Mouse (Mus musculus): Measurements from ENCODE around the gene Ccdc90b.

The Ccdc90b gene

DNA sequence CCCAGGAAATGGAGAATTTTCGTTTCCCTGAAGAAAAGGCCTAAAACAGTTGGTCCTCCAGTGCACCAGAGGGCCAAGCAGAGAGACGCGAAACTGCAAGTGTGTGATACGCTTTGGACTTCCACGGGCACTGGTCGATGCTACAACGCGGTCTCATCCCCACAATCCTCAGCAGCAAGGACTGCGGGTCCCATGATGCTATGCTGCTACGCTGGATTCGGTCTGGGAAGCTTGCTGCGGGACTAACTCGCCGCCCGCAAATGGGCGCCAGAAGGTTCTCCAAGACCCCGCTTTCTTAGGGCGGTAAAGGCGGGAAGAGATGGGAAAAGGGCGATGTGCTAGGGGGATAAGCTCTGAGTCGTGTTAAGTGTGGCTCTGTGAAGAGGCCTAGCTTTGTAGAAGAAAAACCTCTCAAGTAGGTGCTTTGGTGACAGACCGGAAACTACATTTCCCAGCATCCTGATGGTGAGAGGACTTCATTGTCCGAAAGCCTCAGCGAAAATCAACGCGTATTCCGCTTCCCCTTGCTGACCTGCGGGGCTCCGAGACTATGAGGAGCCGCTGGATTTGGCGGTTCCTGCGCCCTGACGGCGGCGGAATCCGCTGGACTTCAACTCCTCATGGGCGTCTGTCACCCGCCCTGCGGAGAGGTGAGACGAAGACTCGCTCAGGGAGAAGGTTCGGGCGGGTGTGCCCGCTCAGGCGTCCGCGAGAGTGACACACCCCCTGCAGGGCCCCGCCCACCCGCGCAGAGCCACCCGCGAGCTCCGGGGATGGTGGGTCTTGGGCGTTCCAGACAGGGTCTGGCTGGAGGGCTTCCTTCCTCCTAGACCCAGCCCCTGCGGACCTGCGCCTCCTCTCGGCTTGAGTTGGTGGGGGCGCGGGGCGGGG lies at the start of gene Ccdc90b:
Gene Ccdc90b (plus strand): TSS at position 164 of the 891 bp plus-strand sequence.
- in situ Hi-C loops (cut with MseI, MboI) = no loop called here

DNA sequence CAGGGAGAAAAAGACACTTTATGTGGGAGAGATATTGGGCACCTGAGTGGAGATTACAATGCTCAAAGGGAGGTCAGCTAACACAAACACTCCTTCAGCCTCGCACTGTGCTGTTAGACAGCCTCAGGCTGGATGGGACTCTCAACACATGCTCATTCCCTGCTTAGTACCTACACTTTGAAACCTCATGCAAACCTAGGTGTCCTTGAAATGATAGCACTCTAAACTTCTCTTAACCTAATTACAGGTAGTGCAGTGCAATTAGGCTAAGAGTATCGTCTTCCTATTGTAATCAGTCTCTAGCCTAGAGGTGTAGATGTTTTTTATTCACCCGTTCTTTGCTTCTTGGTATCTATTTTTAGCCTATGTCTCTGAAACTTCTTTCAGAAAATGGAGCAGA lies 40.6 kb upstream of the Ccdc90b start:
- in situ Hi-C loops (cut with MseI, MboI) = no loop called here

DNA sequence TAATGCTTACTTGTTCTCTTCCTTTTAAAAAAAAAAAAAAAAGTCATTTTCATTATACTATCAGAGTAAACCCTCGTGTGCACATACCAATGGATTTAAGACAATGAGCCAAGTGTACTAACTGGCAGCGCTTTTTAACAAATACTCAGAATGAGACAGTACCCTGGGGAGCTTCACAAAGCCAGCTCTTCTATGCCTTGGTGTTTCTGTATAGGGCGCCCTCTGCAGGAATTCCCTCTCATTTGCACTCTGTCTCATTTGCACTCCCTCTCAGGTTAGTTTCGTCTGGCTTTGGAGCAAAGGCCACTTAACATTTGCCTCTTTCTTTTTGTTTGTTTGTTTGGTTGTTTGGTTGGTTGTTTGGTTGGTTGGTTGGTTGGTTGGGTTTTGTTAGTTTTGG lies 40.1 kb upstream of the Ccdc90b start:
- in situ Hi-C loops (cut with MseI, MboI) = no loop called here

- in situ Hi-C loops (cut with MseI, MboI) = no loop called here
Observed at GRCm38 (mm10) chr7:92529245-92529644, 31.7 kb upstream of the Ccdc90b start.

GRCm38 (mm10) chr7:92532351-92533036 lies 28.5 kb upstream of the Ccdc90b start:
- in situ Hi-C loops (cut with MseI, MboI) = no loop called here

DNA sequence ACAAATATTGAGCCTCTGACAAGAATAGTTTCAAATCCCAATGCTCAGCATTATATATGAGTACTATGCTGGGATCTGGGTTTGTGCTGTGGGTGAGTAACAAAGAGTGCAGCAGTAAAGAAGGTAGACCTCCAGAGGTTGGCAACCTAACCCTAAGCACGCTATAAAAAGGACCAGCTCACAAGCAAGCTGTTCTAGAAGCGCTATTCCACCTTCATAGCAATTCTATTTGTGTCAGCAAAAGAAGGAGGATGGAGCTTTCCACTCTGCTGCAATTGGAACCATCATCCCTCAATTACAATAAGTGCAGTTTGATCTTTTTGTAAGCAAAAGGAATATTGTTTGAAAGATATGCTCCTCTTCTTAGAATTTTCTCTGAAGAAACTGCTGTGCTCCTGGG lies 14.2 kb upstream of the Ccdc90b start:
- in situ Hi-C loops (cut with MseI, MboI) = loop anchor here in 1 of 2 experiments (10.0 kb wide), 1 partner anchor 442 kb away; no protein-coding TSS in a partner anchor

GRCm38 (mm10) chr7:92550248-92550989 lies 10.5 kb upstream of the Ccdc90b start:
- in situ Hi-C loops (cut with MseI, MboI) = loop anchor here in 1 of 2 experiments (10.0 kb wide), 1 partner anchor 446 kb away; no protein-coding TSS in a partner anchor

DNA sequence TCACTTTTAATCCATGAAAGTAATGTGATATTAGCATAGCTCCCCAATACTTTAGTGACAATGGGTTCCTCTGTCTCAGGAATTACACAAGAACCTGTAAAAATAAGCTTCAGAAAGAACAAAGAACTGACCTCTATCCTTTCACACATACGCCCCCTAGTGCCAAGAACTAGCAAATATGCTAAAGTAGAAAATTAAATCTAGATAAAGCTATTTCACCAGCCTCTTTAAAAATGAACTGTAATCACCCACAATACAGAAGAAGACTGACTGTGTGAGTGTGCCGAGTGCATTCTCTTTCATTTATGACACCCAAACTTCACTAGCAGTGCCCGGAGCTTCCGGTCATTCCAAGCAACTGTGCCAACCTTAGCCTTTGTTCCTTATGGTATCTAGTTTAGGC lies 10.0 kb upstream of the Ccdc90b start:
- in situ Hi-C loops (cut with MseI, MboI) = loop anchor here in 1 of 2 experiments (10.0 kb wide), 1 partner anchor 446 kb away; no protein-coding TSS in a partner anchor

GRCm38 (mm10) chr7:92558744-92559143 lies 2.2 kb upstream of the Ccdc90b start:
- in situ Hi-C loops (cut with MseI, MboI) = loop anchor here in 1 of 2 experiments (10.0 kb wide), 1 partner anchor 454 kb away; no protein-coding TSS in a partner anchor

GRCm38 (mm10) chr7:92566775-92567174 lies 5.8 kb downstream of the Ccdc90b start:
- in situ Hi-C loops (cut with MseI, MboI) = no loop called here

- in situ Hi-C loops (cut with MseI, MboI) = no loop called here
Observed at GRCm38 (mm10) chr7:92580491-92581207, 19.7 kb downstream of the Ccdc90b start.

- in situ Hi-C loops (cut with MseI, MboI) = no loop called here
Observed at GRCm38 (mm10) chr7:92583567-92583966, 22.6 kb downstream of the Ccdc90b start.

DNA sequence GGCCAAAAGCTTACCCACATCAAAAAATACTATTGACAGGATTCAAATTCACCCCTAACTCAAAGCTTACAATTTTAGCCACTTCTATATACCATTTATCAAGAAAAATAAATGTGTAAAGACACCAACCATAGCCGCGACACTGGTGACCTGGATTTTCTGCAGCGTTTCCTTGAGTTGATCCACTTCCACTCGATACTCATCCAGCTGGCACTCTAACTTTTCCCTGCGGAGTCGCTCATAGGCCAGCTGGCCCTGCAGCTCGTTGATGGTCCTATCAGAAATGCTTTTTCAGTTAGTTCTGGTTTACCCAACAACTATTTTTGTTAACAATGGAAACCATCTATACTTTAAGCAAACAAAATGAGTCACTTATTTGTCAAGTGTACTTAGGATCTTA lies 29.0 kb downstream of the Ccdc90b start:
- in situ Hi-C loops (cut with MseI, MboI) = no loop called here

- in situ Hi-C loops (cut with MseI, MboI) = no loop called here
Observed at GRCm38 (mm10) chr7:92590842-92591241, 29.9 kb downstream of the Ccdc90b start.

DNA sequence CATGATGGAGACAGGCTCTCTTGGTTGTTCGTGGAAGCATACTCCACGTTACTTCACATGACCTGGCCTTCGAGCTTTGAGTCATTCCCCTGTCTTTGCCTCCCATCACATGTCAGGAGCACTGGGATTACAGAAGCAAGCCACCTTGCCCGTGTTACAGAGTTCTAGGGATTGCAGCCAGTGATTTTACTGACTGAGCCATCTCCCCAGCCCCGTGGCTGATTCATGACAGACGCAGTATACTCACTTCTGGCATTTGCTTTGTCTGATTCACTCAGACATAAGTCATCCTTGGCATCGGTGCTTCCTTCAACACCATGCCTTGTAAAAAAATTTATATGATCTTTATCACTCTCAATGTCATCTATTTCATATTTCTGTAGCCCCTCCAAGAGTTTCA lies 44.0 kb downstream of the Ccdc90b start:
- in situ Hi-C loops (cut with MseI, MboI) = no loop called here

GRCm38 (mm10) chr7:92610830-92611229 lies 49.9 kb downstream of the Ccdc90b start:
- in situ Hi-C loops (cut with MseI, MboI) = no loop called here

DNA sequence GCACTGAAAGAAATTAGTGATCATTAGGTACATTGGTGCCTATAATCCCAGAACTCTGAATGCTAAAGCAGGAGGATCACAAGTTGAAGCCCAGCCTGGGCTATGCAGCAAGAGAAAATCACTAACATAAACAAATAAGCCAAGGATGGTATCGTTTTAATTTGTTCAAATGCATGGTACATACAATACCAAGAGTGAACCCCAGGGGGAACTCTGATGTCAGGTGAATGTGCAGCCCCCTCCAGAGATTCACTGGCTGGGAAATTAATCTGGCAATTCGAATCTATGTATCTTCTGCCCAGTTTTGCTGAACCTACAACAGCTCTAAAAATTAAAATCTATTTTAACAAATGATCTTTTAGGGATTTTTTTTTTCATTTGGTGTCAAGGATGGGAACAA lies 63.5 kb downstream of the Ccdc90b start:
- in situ Hi-C loops (cut with MseI, MboI) = no loop called here

- in situ Hi-C loops (cut with MseI, MboI) = no loop called here
Observed at GRCm38 (mm10) chr7:92630167-92630566, 69.2 kb downstream of the Ccdc90b start.

All from mouse trophoblast stem cell (cell line).